Mouse (Mus musculus) layer of hippocampus, adult 11-12 months (tissue): ENCODE measurements at regions not wholly inside any gene's neighbourhood (a gene's known extent, or its start where the extent isn't known, plus 50 kb on each side); places are given as distances from the start of the nearest gene placed in this dataset.
A peak's percentile ranks its signal among the peaks of the same experiment; 100 is the strongest.
"Not testable (repeated sequence)": the region's sequence is repeated elsewhere in the genome, so short reads cannot be mapped to it uniquely, and the experiment has no call there.

Experiments
- DNase-seq: peaks from one replicate; pipeline ENCODE4 v3.0.0; 2022; ENCODE audit warnings: low spot score

GRCm38 (mm10) chr14:19327321-19327720 lies 91.4 kb downstream of the Gm21738 start:
- no peak for DNase-seq

- DNase-seq, result no peak
These were observed 107.1 kb downstream of the Gm21738 start for GRCm38 (mm10) chr14:19311614-19312013.

- DNase-seq, result not testable (repeated sequence)
These were observed 115.9 kb downstream of the Gm21738 start for GRCm38 (mm10) chr14:19302859-19303258.

- DNase-seq, result no peak
These were observed 139.6 kb downstream of the Gm21738 start for GRCm38 (mm10) chr14:19279096-19279495.

- peak; percentile 6 for DNase-seq
These were observed 140.8 kb downstream of the Gm21738 start for GRCm38 (mm10) chr14:19277777-19278385.
